In genomic region chr6:137457210-137457609, GRCm38 (mm10) we compare ENCODE assay signal across 20 mouse cellular contexts.
DNase-seq lines count a peak whose midpoint lies in the region; ATAC-seq and TF ChIP-seq lines count a peak whose summit lies in the region.
"Had no signal": no experiment of that assay in that cellular context is flagged by ENCODE, and none has a peak within 500 bp of the region (broad histone marks: within the 10 kb centered on the region; RNA-seq: fewer than 3 reads in every experiment).

No protein-coding gene starts in this region.

- H3K36me3 ChIP-seq in lung, postnatal 0 days (ENCODE audit: insufficient read depth, low read length): no peaks in the 10 kb centered on the region
- H3K36me3 ChIP-seq in heart, embryonic 16.5 days (ENCODE audit: control insufficient read depth, insufficient read depth): no peaks in the 10 kb centered on the region
- no peaks in the 10 kb centered on the region for H3K36me3 ChIP-seq in stomach, postnatal 0 days (ENCODE audit: control insufficient read depth, insufficient read depth, low read length)
- H3K36me3 ChIP-seq in neural tube, embryonic 15.5 days: peaks cover 8% of the 10 kb centered on the region; the same call in 1 of the 2 replicates
- H3K36me3 ChIP-seq: limb, embryonic 15.5 days had no signal

- no peak for DNase-seq in lung, postnatal 0 days (ENCODE audit: low spot score)
- no peak for DNase-seq in lung, postnatal 25 days (ENCODE audit: low spot score)
- DNase-seq in heart, adult 9 months (ENCODE audit: low spot score in 2 of 2): peak; percentile 45 to 49
- DNase-seq in stomach, postnatal 0 days (ENCODE audit: low spot score): no peak
- DNase-seq in retina, postnatal 1 day: no peak
- no peak for DNase-seq in retina, embryonic 14.5 days (ENCODE audit: low spot score)
- DNase-seq: adrenal gland, postnatal 36 days; cerebellum, adult 9-11 months; kidney, adult 9 months; kidney, postnatal 4 days; lung, postnatal 14 days; right cerebral cortex, adult 18-20 months; thymus, postnatal 25 days had no signal

- no peak overlapping the region for H3K4me2 ChIP-seq in lung, postnatal 0 days (replicated peaks; ENCODE audit: low read depth, low read length)
- H3K4me2 ChIP-seq in heart, embryonic 16.5 days (ENCODE audit: low read depth, low read length): no peak overlapping the region
- no peak overlapping the region for H3K4me2 ChIP-seq in stomach, postnatal 0 days (replicated peaks; ENCODE audit: low read depth)
- no peak overlapping the region for H3K4me2 ChIP-seq in neural tube, embryonic 15.5 days
- H3K4me2 ChIP-seq: limb, embryonic 15.5 days; midbrain, embryonic 11.5 days; neural tube, embryonic 12.5 days had no signal

- H3K9ac ChIP-seq in lung, postnatal 0 days (replicated peaks; ENCODE audit: low read depth): no peak overlapping the region
- H3K9ac ChIP-seq in heart, embryonic 16.5 days (ENCODE audit: low read length): no peak overlapping the region
- no peak overlapping the region for H3K9ac ChIP-seq in stomach, postnatal 0 days (ENCODE audit: low read length)
- H3K9ac ChIP-seq in neural tube, embryonic 15.5 days (replicated peaks): no peak overlapping the region
- H3K9ac ChIP-seq: limb, embryonic 15.5 days; neural tube, embryonic 12.5 days had no signal

- no peak for TF ChIP-seq CTCF in lung, postnatal 0 days (IDR thresholded peaks at IDR 0.05)
- no peak for TF ChIP-seq CTCF in stomach, postnatal 0 days (IDR thresholded peaks at IDR 0.05; ENCODE audit: low read depth)

- no peak for ATAC-seq in lung, postnatal 0 days
- ATAC-seq in heart, embryonic 16.5 days (replicated peaks; ENCODE audit: extremely low read depth, insufficient read depth, low FRiP score): peak; percentile 28; the same call in 1 of the 2 replicates
- ATAC-seq in stomach, postnatal 0 days (ENCODE audit: low FRiP score, low TSS enrichment): no peak
- no peak for ATAC-seq in neural tube, embryonic 15.5 days (ENCODE audit: low FRiP score)
- ATAC-seq: activated CD4-positive, CD25-positive, alpha-beta regulatory T cell, adult 4 months; Patski had no signal

- no peak overlapping the region for H3K27ac ChIP-seq in lung, postnatal 0 days (ENCODE audit: low read length)
- peak overlapping the region; percentile 21; the same call in 1 of the 2 replicates for H3K27ac ChIP-seq in heart, embryonic 16.5 days (ENCODE audit: low read length)
- H3K27ac ChIP-seq in stomach, postnatal 0 days (replicated peaks): 0 out of 2 replicates have a peak overlapping the region, but pooled peaks have one; percentile 6
- H3K27ac ChIP-seq in neural tube, embryonic 15.5 days (replicated peaks): no peak overlapping the region
- H3K27ac ChIP-seq: limb, embryonic 15.5 days; neural tube, embryonic 12.5 days had no signal

- no peaks in the 10 kb centered on the region for H3K4me1 ChIP-seq in lung, postnatal 0 days (ENCODE audit: insufficient read depth, low read depth, low read length)
- peaks cover 19% of the 10 kb centered on the region for H3K4me1 ChIP-seq in heart, embryonic 16.5 days (ENCODE audit: control insufficient read depth, insufficient read depth, low read length)
- H3K4me1 ChIP-seq in stomach, postnatal 0 days (replicated peaks; ENCODE audit: control insufficient read depth, insufficient read depth): no peaks in the 10 kb centered on the region
- H3K4me1 ChIP-seq in neural tube, embryonic 15.5 days: peaks cover 3% of the 10 kb centered on the region; the same call in 1 of the 2 replicates
- H3K4me1 ChIP-seq: neural tube, embryonic 12.5 days had no signal

- no peak overlapping the region for H3K4me3 ChIP-seq in lung, postnatal 0 days (ENCODE audit: low read depth, low read length)
- H3K4me3 ChIP-seq in heart, embryonic 16.5 days (ENCODE audit: low read length): no peak overlapping the region
- H3K4me3 ChIP-seq in stomach, postnatal 0 days (ENCODE audit: low read depth, low read length): no peak overlapping the region
- H3K4me3 ChIP-seq in neural tube, embryonic 15.5 days (replicated peaks): no peak overlapping the region
- H3K4me3 ChIP-seq: limb, embryonic 15.5 days; neural tube, embryonic 12.5 days had no signal

- H3K9me3 ChIP-seq in lung, postnatal 0 days (ENCODE audit: low read length): no peaks in the 10 kb centered on the region
- H3K9me3 ChIP-seq in heart, embryonic 16.5 days (replicated peaks; ENCODE audit: control insufficient read depth, low read length): no peaks in the 10 kb centered on the region
- H3K9me3 ChIP-seq in stomach, postnatal 0 days (ENCODE audit: control insufficient read depth, low read length): no peaks in the 10 kb centered on the region
- no peaks in the 10 kb centered on the region for H3K9me3 ChIP-seq in neural tube, embryonic 15.5 days (replicated peaks)
- H3K9me3 ChIP-seq: limb, embryonic 15.5 days; neural tube, embryonic 12.5 days had no signal

- H3K27me3 ChIP-seq in lung, postnatal 0 days (replicated peaks; ENCODE audit: insufficient read depth, low read length): no peaks in the 10 kb centered on the region
- no peaks in the 10 kb centered on the region for H3K27me3 ChIP-seq in heart, embryonic 16.5 days (ENCODE audit: control insufficient read depth, insufficient read depth, low read length)
- H3K27me3 ChIP-seq in stomach, postnatal 0 days (ENCODE audit: control insufficient read depth, insufficient read depth, low read length): no peaks in the 10 kb centered on the region
- H3K27me3 ChIP-seq in neural tube, embryonic 15.5 days (replicated peaks): no peaks in the 10 kb centered on the region
- H3K27me3 ChIP-seq: neural tube, embryonic 12.5 days; Patski had no signal

- peak; percentile 57 for TF ChIP-seq EP300 in lung, postnatal 0 days (IDR thresholded peaks at IDR 0.05)
- TF ChIP-seq EP300 in stomach, postnatal 0 days (optimal IDR thresholded peaks at IDR 0.05): no peak

- 15% methylated on average over 7 of the region's 7 CpGs for WGBS in lung, postnatal 0 days
- 27% methylated on average over 7 of the region's 7 CpGs for WGBS in heart, embryonic 16.5 days
- 13% methylated on average over 7 of the region's 7 CpGs for WGBS in stomach, postnatal 0 days
- 64% methylated on average over 7 of the region's 7 CpGs for WGBS in neural tube, embryonic 15.5 days

Comparison
In these comparisons a context has a peak if more than half of its experiments do, and no peak if none do; other contexts are left out.
1. DNase-seq: peak in heart, adult 9 months (2 of 2); none in lung, postnatal 0 days (single experiment), lung, postnatal 25 days (single experiment), stomach, postnatal 0 days (single experiment), retina, postnatal 1 day (single experiment) and retina, embryonic 14.5 days (single experiment).
2. H3K27ac ChIP-seq: peak in heart, embryonic 16.5 days (single experiment) and stomach, postnatal 0 days (single experiment); none in lung, postnatal 0 days (single experiment) and neural tube, embryonic 15.5 days (single experiment).